Mouse (Mus musculus): ENCODE measurements at regions not wholly inside any gene's neighbourhood (a gene's known extent, or its start where the extent isn't known, plus 50 kb on each side); places are given as distances from the start of the nearest gene placed in this dataset.
A peak's percentile ranks its signal among the peaks of the same experiment; 100 is the strongest.

- no peaks in the 10 kb centered on the region for H3K27me3 ChIP-seq (replicated peaks; ENCODE audit: low read depth, poor library complexity, severe bottlenecking)
- H3K27ac ChIP-seq (replicated peaks): no peak overlapping the region
- H3K4me3 ChIP-seq: no peak overlapping the region
- DNase-seq (ENCODE audit: low spot score): no peak
- no peaks in the 10 kb centered on the region for H3K4me1 ChIP-seq
- 72% methylated on average over 3 of the region's 3 CpGs for WGBS
- no peaks in the 10 kb centered on the region for H3K9me3 ChIP-seq
- H3K36me3 ChIP-seq (replicated peaks): no peaks in the 10 kb centered on the region
These were observed 900.3 kb downstream of the Tmem182 start for GRCm38 (mm10) chr1:41705692-41706091.

DNA sequence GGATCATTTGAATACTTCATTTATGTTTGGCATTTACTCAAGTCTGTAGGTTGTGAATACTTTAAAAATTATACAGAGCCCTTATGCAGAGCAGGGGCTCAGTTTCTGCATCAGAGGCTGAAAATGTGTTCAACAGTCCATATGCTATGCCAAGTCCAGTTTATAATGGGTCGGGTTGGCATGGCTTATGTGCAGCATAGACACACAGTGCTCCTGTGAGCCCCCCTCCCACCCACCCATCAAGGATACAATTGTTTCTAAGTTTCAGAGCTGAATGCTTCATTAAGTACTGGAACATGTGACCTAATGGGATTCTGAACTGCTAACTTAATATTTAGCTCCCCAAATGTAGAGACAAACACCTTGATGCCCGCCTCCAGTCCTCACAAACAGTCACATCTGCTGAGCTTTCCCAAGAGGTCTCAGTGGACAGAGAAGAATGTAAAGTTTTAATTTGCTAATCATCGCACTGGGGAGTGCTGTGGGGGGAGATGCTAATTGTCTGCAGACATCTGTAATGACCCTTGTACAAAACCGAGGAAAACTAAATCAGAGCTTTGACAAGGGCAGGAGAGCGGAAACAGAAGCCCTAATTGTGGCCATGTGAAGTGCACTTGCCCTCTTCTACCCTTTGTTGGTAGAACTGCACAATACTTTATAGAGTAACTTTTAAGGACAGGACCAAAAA lies 937.4 kb downstream of the Tmem182 start:
- no peaks in the 10 kb centered on the region for H3K27me3 ChIP-seq (replicated peaks; ENCODE audit: low read depth, poor library complexity, severe bottlenecking)
- 24% methylated on average over 5 of the region's 5 CpGs for WGBS
- no peaks in the 10 kb centered on the region for H3K9me3 ChIP-seq
- peak; percentile 42 for DNase-seq (ENCODE audit: low spot score)
- peaks cover 21% of the 10 kb centered on the region for H3K4me1 ChIP-seq
- H3K4me3 ChIP-seq: no peak overlapping the region
- no peak overlapping the region; the same call in 1 of the 2 replicates for H3K27ac ChIP-seq (replicated peaks)
- no peaks in the 10 kb centered on the region for H3K36me3 ChIP-seq (replicated peaks)

- no peaks in the 10 kb centered on the region for H3K36me3 ChIP-seq (replicated peaks)
- H3K27me3 ChIP-seq (replicated peaks; ENCODE audit: low read depth, poor library complexity, severe bottlenecking): no peaks in the 10 kb centered on the region
- H3K9me3 ChIP-seq: no peaks in the 10 kb centered on the region
- H3K4me1 ChIP-seq: peaks cover 21% of the 10 kb centered on the region
- no peak overlapping the region; the same call in 1 of the 2 replicates for H3K27ac ChIP-seq (replicated peaks)
- no peak overlapping the region for H3K4me3 ChIP-seq
- WGBS: 62% methylated on average over 6 of the region's 6 CpGs
- no peak for DNase-seq (ENCODE audit: low spot score)
These were observed 937.9 kb downstream of the Tmem182 start for GRCm38 (mm10) chr1:41743332-41743710.

GRCm38 (mm10) chr1:41744531-41744930 lies 939.1 kb downstream of the Tmem182 start:
- peaks cover 21% of the 10 kb centered on the region for H3K4me1 ChIP-seq
- H3K27me3 ChIP-seq (replicated peaks; ENCODE audit: low read depth, poor library complexity, severe bottlenecking): no peaks in the 10 kb centered on the region
- no peak overlapping the region for H3K27ac ChIP-seq (replicated peaks)
- no peak overlapping the region for H3K4me3 ChIP-seq
- no peak for DNase-seq (ENCODE audit: low spot score)
- 54% methylated on average over 3 of the region's 3 CpGs for WGBS
- H3K36me3 ChIP-seq (replicated peaks): no peaks in the 10 kb centered on the region
- H3K9me3 ChIP-seq: no peaks in the 10 kb centered on the region

GRCm38 (mm10) chr1:41759366-41759765 lies 936.2 kb upstream of the Pou3f3 start:
- 26% methylated on average over 6 of the region's 6 CpGs for WGBS
- peak; percentile 24 for DNase-seq (ENCODE audit: low spot score)

More at GRCm38 (mm10) chr1:41759366-41759765, 936.2 kb upstream of the Pou3f3 start:
- no peaks in the 10 kb centered on the region for H3K36me3 ChIP-seq (replicated peaks)
- H3K4me1 ChIP-seq: peaks cover 13% of the 10 kb centered on the region
- H3K27me3 ChIP-seq (replicated peaks; ENCODE audit: low read depth, poor library complexity, severe bottlenecking): no peaks in the 10 kb centered on the region
- H3K4me3 ChIP-seq: no peak overlapping the region
- no peaks in the 10 kb centered on the region for H3K9me3 ChIP-seq
- no peak overlapping the region for H3K27ac ChIP-seq (replicated peaks)
